Mouse (Mus musculus) monocyte, adult 59 days (primary cell): Measurements from ENCODE around the gene Edil3. TPM values are rescaled to one million over a fixed set of nuclear protein-coding genes. Genes with fewer than 3 reads are reported as not detected.

Experiments used
- total RNA-seq, 2 experiments: library from RNA; stranded (reverse); gene quantifications; one replicate each; pipeline ENCODE4 v1.2.4; 2023

Gene Edil3
- total RNA-seq: under 1 TPM in 1 of 2 experiments, not detected in 1; 0.18 TPM

DNA sequence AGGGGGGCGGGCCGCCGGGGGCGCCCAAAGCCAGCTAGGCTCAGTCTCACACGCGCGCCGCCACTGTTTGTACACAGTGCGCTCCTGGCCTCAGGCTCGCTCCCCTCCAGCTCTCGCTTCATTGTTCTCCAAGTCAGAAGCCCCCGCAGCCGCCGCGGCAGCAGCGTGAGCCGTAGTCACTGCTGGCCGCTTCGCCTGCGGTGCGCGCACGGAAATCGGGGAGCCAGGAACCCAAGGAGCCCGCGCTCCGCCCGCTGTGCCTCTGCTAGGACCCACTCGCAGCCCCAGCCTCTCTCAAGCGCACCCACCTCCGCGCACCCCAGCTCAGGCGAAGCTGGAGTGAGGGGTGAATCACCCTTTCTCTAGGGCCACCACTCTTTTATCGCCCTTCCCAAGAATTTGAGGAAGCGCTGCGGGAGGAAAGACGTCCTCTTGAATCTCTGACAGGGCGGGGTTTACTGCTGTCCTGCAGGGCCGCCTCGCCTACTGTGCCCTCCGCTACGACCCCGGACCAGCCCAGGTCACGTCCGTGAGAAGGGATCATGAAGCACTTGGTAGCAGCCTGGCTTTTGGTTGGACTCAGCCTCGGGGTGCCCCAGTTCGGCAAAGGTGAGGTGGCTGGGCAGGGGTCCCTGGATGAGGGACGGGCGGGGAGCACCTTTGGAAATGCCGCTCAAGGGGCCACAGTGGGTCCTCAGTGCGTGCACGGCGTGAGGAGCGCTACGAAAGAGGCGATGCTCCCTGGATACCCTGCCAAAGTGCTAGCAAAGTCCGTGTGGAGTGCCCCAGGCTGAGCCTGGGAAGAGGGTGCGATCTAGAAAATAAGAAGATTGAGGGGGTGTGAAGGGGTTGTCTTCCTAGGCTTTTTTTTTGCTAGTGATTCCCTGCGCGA is at the start of gene Edil3:
Gene Edil3, plus strand, starts transcription at position 33 of the 892 bp plus-strand sequence.

